13 mouse cellular contexts compared by ENCODE assay signal in the genomic region with DNA sequence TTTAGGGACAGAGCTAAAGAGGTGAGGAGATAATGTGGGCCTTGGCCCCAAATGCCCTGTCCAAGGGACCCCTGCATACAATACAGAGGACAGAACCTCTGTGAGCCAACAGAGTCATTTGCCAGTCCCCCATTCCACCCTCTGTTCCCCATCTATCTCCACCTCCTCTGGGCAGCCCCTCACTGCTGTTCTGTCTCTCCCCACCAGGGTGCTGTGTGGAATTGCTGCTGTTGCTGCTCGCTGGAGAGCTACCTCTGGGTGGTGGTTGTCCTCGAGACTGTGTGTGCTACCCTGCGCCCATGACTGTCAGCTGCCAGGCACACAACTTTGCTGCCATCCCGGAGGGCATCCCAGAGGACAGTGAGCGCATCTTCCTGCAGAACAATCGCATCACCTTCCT.
DNase-seq lines count a peak whose midpoint lies in the region; ATAC-seq lines count a peak whose summit lies in the region.
"Had no signal": no experiment of that assay in that cellular context is flagged by ENCODE, and none has a peak within 500 bp of the region (broad histone marks: within the 10 kb centered on the region; RNA-seq: fewer than 3 reads in every experiment).

No protein-coding gene starts in this region.

- no peak for ATAC-seq in hindbrain, embryonic 12.5 days (ENCODE audit: low FRiP score)
- no peak for ATAC-seq in hindbrain, embryonic 11.5 days (ENCODE audit: low FRiP score)
- ATAC-seq in neural tube, embryonic 13.5 days (ENCODE audit: low read depth) = no peak
- ATAC-seq in forebrain, embryonic 13.5 days = no peak
- ATAC-seq: CD4-positive, CD25-positive, alpha-beta regulatory T cell, adult 4 months had no signal

- 84% methylated on average over 6 of the region's 6 CpGs for WGBS in hindbrain, embryonic 12.5 days
- WGBS in hindbrain, embryonic 11.5 days = 88% methylated on average over 6 of the region's 6 CpGs
- WGBS in neural tube, embryonic 13.5 days = 85% methylated on average over 6 of the region's 6 CpGs
- WGBS in forebrain, embryonic 13.5 days = 89% methylated on average over 6 of the region's 6 CpGs

- no peak overlapping the region for H3K4me3 ChIP-seq in hindbrain, embryonic 12.5 days
- no peak overlapping the region for H3K4me3 ChIP-seq in hindbrain, embryonic 11.5 days (ENCODE audit: low read depth, low read length)
- no peak overlapping the region for H3K4me3 ChIP-seq in neural tube, embryonic 13.5 days
- H3K4me3 ChIP-seq in forebrain, embryonic 13.5 days = no peak overlapping the region
- H3K4me3 ChIP-seq: limb, embryonic 15.5 days had no signal

- H3K36me3 ChIP-seq in hindbrain, embryonic 12.5 days = no peaks in the 10 kb centered on the region
- no peaks in the 10 kb centered on the region for H3K36me3 ChIP-seq in hindbrain, embryonic 11.5 days (ENCODE audit: control insufficient read depth, insufficient read depth, low read length)
- H3K36me3 ChIP-seq in neural tube, embryonic 13.5 days = no peaks in the 10 kb centered on the region
- H3K36me3 ChIP-seq in forebrain, embryonic 13.5 days (ENCODE audit: poor library complexity, severe bottlenecking) = no peaks in the 10 kb centered on the region
- H3K36me3 ChIP-seq: limb, embryonic 15.5 days had no signal

- H3K27ac ChIP-seq in hindbrain, embryonic 12.5 days = peak overlapping the region; percentile 73; the same call in 1 of the 2 replicates
- H3K27ac ChIP-seq in hindbrain, embryonic 11.5 days (ENCODE audit: low read depth, low read length) = no peak overlapping the region
- peak overlapping the region; percentile 80; the same call in 1 of the 2 replicates for H3K27ac ChIP-seq in neural tube, embryonic 13.5 days (replicated peaks)
- 0 out of 2 replicates have a peak overlapping the region, but pooled peaks have one; percentile 17 for H3K27ac ChIP-seq in forebrain, embryonic 13.5 days
- H3K27ac ChIP-seq: limb, embryonic 15.5 days had no signal

- H3K4me1 ChIP-seq in hindbrain, embryonic 12.5 days = peaks cover 57% of the 10 kb centered on the region
- H3K4me1 ChIP-seq in hindbrain, embryonic 11.5 days (replicated peaks; ENCODE audit: control insufficient read depth, insufficient read depth, low read length) = 0 out of 2 replicates have a peak, but pooled peaks cover 3% of the 10 kb centered on the region
- H3K4me1 ChIP-seq in neural tube, embryonic 13.5 days (replicated peaks) = peaks cover 53% of the 10 kb centered on the region
- peaks cover 42% of the 10 kb centered on the region for H3K4me1 ChIP-seq in forebrain, embryonic 13.5 days

- H3K27me3 ChIP-seq in hindbrain, embryonic 12.5 days = peaks cover 3% of the 10 kb centered on the region; the same call in 1 of the 2 replicates
- H3K27me3 ChIP-seq in hindbrain, embryonic 11.5 days (ENCODE audit: control insufficient read depth, insufficient read depth, low read length) = no peaks in the 10 kb centered on the region
- H3K27me3 ChIP-seq in neural tube, embryonic 13.5 days = no peaks in the 10 kb centered on the region
- peaks cover 13% of the 10 kb centered on the region; the same call in 1 of the 2 replicates for H3K27me3 ChIP-seq in forebrain, embryonic 13.5 days
- H3K27me3 ChIP-seq: limb, embryonic 15.5 days had no signal

- H3K9ac ChIP-seq in hindbrain, embryonic 12.5 days = no peak overlapping the region
- no peak overlapping the region for H3K9ac ChIP-seq in hindbrain, embryonic 11.5 days (ENCODE audit: low read depth, low read length)
- no peak overlapping the region for H3K9ac ChIP-seq in neural tube, embryonic 13.5 days
- no peak overlapping the region; the same call in 1 of the 2 replicates for H3K9ac ChIP-seq in forebrain, embryonic 13.5 days
- H3K9ac ChIP-seq: limb, embryonic 15.5 days had no signal

- no peak for DNase-seq in hindbrain, embryonic 11.5 days (ENCODE audit: low spot score)
- no peak for DNase-seq in neural tube, embryonic 10.5 days (ENCODE audit: extremely low spot score, low spot score)
- no peak for DNase-seq in frontal cortex, postnatal 36 days (ENCODE audit: low spot score in 2 of 2)
- DNase-seq in thymus, postnatal 10 days (ENCODE audit: low spot score in 2 of 2) = no peak
- DNase-seq: cerebellum, adult 18-20 months; lung, postnatal 36 days; right cerebral cortex, adult 18-20 months; thymus, postnatal 14 days had no signal

- H3K9me3 ChIP-seq in hindbrain, embryonic 12.5 days (replicated peaks) = no peaks in the 10 kb centered on the region
- no peaks in the 10 kb centered on the region for H3K9me3 ChIP-seq in hindbrain, embryonic 11.5 days (ENCODE audit: control insufficient read depth, low read length)
- no peaks in the 10 kb centered on the region for H3K9me3 ChIP-seq in neural tube, embryonic 13.5 days
- no peaks in the 10 kb centered on the region for H3K9me3 ChIP-seq in forebrain, embryonic 13.5 days (replicated peaks)
- H3K9me3 ChIP-seq: limb, embryonic 15.5 days had no signal

- H3K4me2 ChIP-seq in hindbrain, embryonic 12.5 days (replicated peaks) = no peak overlapping the region
- H3K4me2 ChIP-seq in hindbrain, embryonic 11.5 days (replicated peaks; ENCODE audit: low read depth, low read length) = no peak overlapping the region
- H3K4me2 ChIP-seq in neural tube, embryonic 13.5 days = no peak overlapping the region
- H3K4me2 ChIP-seq in forebrain, embryonic 13.5 days = no peak overlapping the region
- H3K4me2 ChIP-seq: limb, embryonic 15.5 days had no signal
